Mouse (Mus musculus) forebrain, embryonic 14.5 days (tissue): Measurements from ENCODE around the gene Zfp383. TPM values are rescaled to one million over a fixed set of nuclear protein-coding genes. Genes with fewer than 3 reads are reported as not detected.
A peak's percentile ranks its signal among the peaks of the same experiment; 100 is the strongest.

Experiments
- ATAC-seq: fragments of 200-750 bp; cut with Nextera tagmentation; 2 replicates; pipeline ENCODE4 v1.8.0; 2017; ENCODE audit warnings: mild to moderate bottlenecking, moderate library complexity
- DNase-seq: peaks from one replicate; pipeline ENCODE4 v3.0.0-alpha.2; 2015; ENCODE audit warnings: low spot score
- H3K27ac ChIP-seq: fragments of 300-500 bp; sonication (generic); 2 replicates; pipeline ENCODE4 v1.5.1; 2014; ENCODE audit warnings: low read depth, mild to moderate bottlenecking, control low read depth, low read length, moderate library complexity
- H3K27me3 ChIP-seq: fragments of 300-500 bp; sonication (generic); replicated peaks from 2 replicates; pipeline ENCODE4 v1.6.1; 2014; ENCODE audit warnings: low read length, control low read depth, mixed read lengths; ENCODE audit not compliant: control insufficient read depth, insufficient read depth
- H3K36me3 ChIP-seq: fragments of 300-500 bp; sonication (generic); 2 replicates; pipeline ENCODE4 v1.6.1; 2014; ENCODE audit warnings: low read length, control low read depth; ENCODE audit not compliant: control insufficient read depth, insufficient read depth
- H3K4me1 ChIP-seq: fragments of 300-500 bp; sonication (generic); 2 replicates; pipeline ENCODE4 v1.6.1; 2014; ENCODE audit warnings: antibody characterized with exemption, low read length, control low read depth; ENCODE audit not compliant: control insufficient read depth, insufficient read depth
- H3K4me2 ChIP-seq: fragments of 300-500 bp; sonication (generic); 2 replicates; pipeline ENCODE4 v1.6.1; 2014; ENCODE audit warnings: mild to moderate bottlenecking, control low read depth, low read length
- H3K4me3 ChIP-seq: fragments of 300-500 bp; sonication (generic); 2 replicates; pipeline ENCODE4 v1.5.1; 2014; ENCODE audit warnings: low read depth, low read length, control low read depth
- H3K9ac ChIP-seq: fragments of 300-500 bp; sonication (generic); 2 replicates; pipeline ENCODE4 v1.6.1; 2014; ENCODE audit warnings: mild to moderate bottlenecking, low read length, control low read depth, moderate library complexity
- H3K9me3 ChIP-seq: fragments of 300-500 bp; sonication (generic); replicated peaks from 2 replicates; pipeline ENCODE4 v1.6.1; 2016; ENCODE audit warnings: low read length, control low read depth, mixed read lengths; ENCODE audit not compliant: control insufficient read depth
- WGBS: fragments of 180-500 bp; shearing (Covaris S2); extraction: QIAGEN DNeasy Blood & Tissue Kit; methylation state at CpG from one replicate; pipeline ENCODE4 v1.1.7; 2014; 5-methylcytosine and 5-hydroxymethylcytosine counted together
- polyA plus RNA-seq: library from polyadenylated mRNA; unstranded; fragments of >200 nt; fragmentation: Nextera tagmentation; extraction: Ambion mirVana; gene quantifications from 2 replicates; pipeline ENCODE4 v1.2.1, GENCODE M21; 2014

The Zfp383 gene
- polyA plus RNA-seq, 1 experiment from 2014 or later = 10.5 TPM

DNA sequence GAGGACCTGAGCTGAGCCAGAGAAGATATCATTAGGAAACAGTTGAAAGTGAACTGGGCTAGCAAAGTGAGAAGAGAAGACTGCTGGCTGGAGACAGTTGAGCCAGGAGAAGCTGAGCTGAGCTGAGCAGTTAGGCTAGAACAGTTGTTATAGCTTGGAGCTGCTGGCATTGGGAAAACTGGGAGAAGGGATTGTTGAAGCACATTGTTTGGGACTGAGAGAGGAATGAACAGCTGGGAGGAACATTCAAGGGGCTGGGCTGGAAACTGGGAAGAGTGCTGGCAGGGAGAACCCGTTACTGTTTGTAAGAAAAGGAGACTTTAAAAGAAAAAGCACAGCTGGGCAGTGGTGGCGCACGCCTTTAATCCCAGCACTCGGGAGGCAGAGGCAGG, 10.0 kb downstream of the Zfp383 start:
- no peak overlapping the region for H3K9ac ChIP-seq
- H3K4me1 ChIP-seq = no peaks in the 10 kb centered on the region
- H3K4me2 ChIP-seq = no peak overlapping the region
- no peaks in the 10 kb centered on the region for H3K27me3 ChIP-seq
- ATAC-seq (no peak), DNase-seq (no peak)
- H3K4me3 ChIP-seq = no peak overlapping the region
- H3K9me3 ChIP-seq = no peaks in the 10 kb centered on the region; the same call in 1 of the 2 replicates
- peaks cover 34% of the 10 kb centered on the region for H3K36me3 ChIP-seq
- no peak overlapping the region for H3K27ac ChIP-seq
- 85% methylated on average over 4 of the region's 4 CpGs for WGBS

- Histone ChIP-seq H3K36me3 (peaks cover 6% of the 10 kb centered on the region; the same call in 1 of the 2 replicates), H3K4me2 (no peak overlapping the region), H3K9me3 (no peaks in the 10 kb centered on the region), H3K27ac (no peak overlapping the region), H3K4me3 (no peak overlapping the region), H3K9ac (no peak overlapping the region), H3K4me1 (no peaks in the 10 kb centered on the region), H3K27me3 (no peaks in the 10 kb centered on the region)
- 86% methylated on average over 6 of the region's 6 CpGs for WGBS
- ATAC-seq (no peak), DNase-seq (no peak)
Measured at GRCm38 (mm10) chr7:29921439-29922093, 13.5 kb downstream of the Zfp383 start.

GRCm38 (mm10) chr7:29922780-29923179, 14.8 kb downstream of the Zfp383 start:
- Histone ChIP-seq H3K4me3 (no peak overlapping the region), H3K9me3 (no peaks in the 10 kb centered on the region), H3K36me3 (no peaks in the 10 kb centered on the region), H3K27ac (no peak overlapping the region), H3K27me3 (no peaks in the 10 kb centered on the region), H3K4me2 (no peak overlapping the region), H3K9ac (no peak overlapping the region), H3K4me1 (no peaks in the 10 kb centered on the region)
- WGBS = 84% methylated on average over 2 of the region's 2 CpGs
- no peak for DNase-seq
- ATAC-seq = no peak

GRCm38 (mm10) chr7:29938856-29939255, 30.8 kb downstream of the Zfp383 start:
- H3K4me1 ChIP-seq = no peaks in the 10 kb centered on the region
- no peak overlapping the region for H3K4me3 ChIP-seq
- H3K27ac ChIP-seq = no peak overlapping the region
- 86% methylated on average over 6 of the region's 6 CpGs for WGBS
- ATAC-seq (no peak), DNase-seq (no peak)
- H3K4me2 ChIP-seq = no peak overlapping the region
- peaks cover 62% of the 10 kb centered on the region for H3K36me3 ChIP-seq
- H3K27me3 ChIP-seq = no peaks in the 10 kb centered on the region
- no peaks in the 10 kb centered on the region for H3K9me3 ChIP-seq
- no peak overlapping the region for H3K9ac ChIP-seq

DNA sequence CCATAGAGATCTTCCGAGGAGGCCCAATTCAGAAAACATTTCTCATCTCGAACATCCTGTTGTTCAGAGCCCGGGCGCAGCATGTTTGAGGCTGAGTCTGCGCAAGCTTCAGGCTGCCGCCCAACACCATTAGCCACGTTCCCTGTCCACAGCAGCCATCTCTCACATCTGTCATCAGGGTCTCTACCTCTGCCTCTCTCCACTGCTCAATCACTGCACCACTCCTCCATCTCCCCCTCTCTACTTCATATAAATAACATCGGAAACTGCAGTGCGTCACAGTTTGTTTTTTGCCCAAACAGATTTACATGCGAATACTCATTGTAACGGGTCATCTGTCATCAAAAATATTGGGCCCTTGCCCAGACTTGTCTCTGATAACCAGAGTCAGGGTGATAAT, 33.0 kb downstream of the Zfp383 start:
- 86% methylated on average over 11 of the region's 11 CpGs for WGBS
- ATAC-seq = no peak
- H3K4me1 ChIP-seq = no peaks in the 10 kb centered on the region

DNA sequence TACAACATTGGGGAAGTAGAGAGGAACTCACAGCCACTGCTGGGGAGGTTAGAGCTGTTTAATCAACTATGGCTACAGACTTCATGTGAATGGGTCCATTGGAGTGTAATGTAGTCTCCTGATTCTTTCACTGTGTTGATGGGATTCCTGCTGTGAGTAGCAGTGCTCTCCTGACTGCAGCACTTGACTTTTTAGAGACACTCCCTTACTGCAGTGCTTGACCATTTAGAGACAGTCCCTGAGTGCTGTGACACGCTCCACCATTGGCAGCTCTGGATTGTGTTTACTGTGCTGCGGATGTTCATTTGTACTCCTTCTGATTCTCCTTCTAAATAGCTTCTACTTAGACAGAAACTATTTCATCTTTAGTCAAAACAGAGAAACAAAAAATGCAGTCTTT, 34.7 kb downstream of the Zfp383 start:
- H3K4me1 ChIP-seq = no peaks in the 10 kb centered on the region
- 32% methylated on average over 2 of the region's 2 CpGs for WGBS
- DNase-seq = no peak
- no peak overlapping the region for H3K9ac ChIP-seq
- ATAC-seq = no peak
- H3K9me3 ChIP-seq = no peaks in the 10 kb centered on the region
- no peak overlapping the region for H3K4me2 ChIP-seq
- no peaks in the 10 kb centered on the region for H3K27me3 ChIP-seq
- peaks cover 27% of the 10 kb centered on the region for H3K36me3 ChIP-seq
- no peak overlapping the region for H3K4me3 ChIP-seq
- no peak overlapping the region for H3K27ac ChIP-seq

More for the DNA sequence above, 33.0 kb downstream of the Zfp383 start:
- Histone ChIP-seq H3K4me3 (no peak overlapping the region), H3K27me3 (no peaks in the 10 kb centered on the region), H3K9ac (no peak overlapping the region), H3K27ac (no peak overlapping the region), H3K4me2 (no peak overlapping the region), H3K36me3 (peaks cover 40% of the 10 kb centered on the region), H3K9me3 (no peaks in the 10 kb centered on the region)
- peak; percentile 24 for DNase-seq

DNA sequence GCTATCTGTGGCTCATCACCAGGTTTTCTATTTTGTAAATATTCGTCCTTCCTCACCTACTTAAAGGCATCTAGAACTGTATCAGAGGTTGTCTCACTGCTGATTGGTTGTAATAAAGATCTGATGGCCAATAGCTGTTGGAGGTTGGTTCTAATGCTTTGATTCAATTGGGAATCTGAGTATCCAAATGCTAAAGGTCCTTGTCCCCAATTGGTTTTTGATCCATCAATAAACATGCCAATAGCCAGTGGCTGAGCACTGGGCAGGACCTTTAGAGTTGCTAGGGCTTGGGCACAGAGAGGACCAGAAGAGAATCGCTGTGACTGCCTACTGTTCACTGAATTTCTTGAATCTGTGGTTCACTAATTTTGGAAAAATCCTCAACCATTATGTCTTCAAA, 35.7 kb downstream of the Zfp383 start:
- WGBS = 69% methylated on average over 2 of the region's 2 CpGs
- Histone ChIP-seq H3K27me3 (no peaks in the 10 kb centered on the region), H3K36me3 (peaks cover 25% of the 10 kb centered on the region), H3K4me1 (no peaks in the 10 kb centered on the region), H3K27ac (no peak overlapping the region), H3K9ac (no peak overlapping the region), H3K4me2 (no peak overlapping the region), H3K9me3 (no peaks in the 10 kb centered on the region), H3K4me3 (no peak overlapping the region)
- ATAC-seq = no peak
- DNase-seq = no peak

GRCm38 (mm10) chr7:29944201-29944600, 36.2 kb downstream of the Zfp383 start:
- no peaks in the 10 kb centered on the region for H3K27me3 ChIP-seq
- H3K9me3 ChIP-seq = no peaks in the 10 kb centered on the region
- H3K4me1 ChIP-seq = no peaks in the 10 kb centered on the region
- H3K27ac ChIP-seq = no peak overlapping the region
- peaks cover 28% of the 10 kb centered on the region for H3K36me3 ChIP-seq
- no peak overlapping the region for H3K9ac ChIP-seq
- no peak overlapping the region for H3K4me3 ChIP-seq
- WGBS = 67% methylated on average over 2 of the region's 2 CpGs
- ATAC-seq (no peak), DNase-seq (peak; percentile 49)
- H3K4me2 ChIP-seq = no peak overlapping the region

GRCm38 (mm10) chr7:29953086-29953485, 45.1 kb downstream of the Zfp383 start:
- H3K27me3 ChIP-seq = no peaks in the 10 kb centered on the region
- peak overlapping the region; percentile 95 for H3K9ac ChIP-seq
- peak overlapping the region; percentile 58 for H3K4me2 ChIP-seq
- H3K4me1 ChIP-seq = no peaks in the 10 kb centered on the region
- peaks cover 18% of the 10 kb centered on the region for H3K36me3 ChIP-seq
- ATAC-seq (no peak), DNase-seq (no peak)
- 44% methylated on average over 10 of the region's 10 CpGs for WGBS
- H3K4me3 ChIP-seq = peak overlapping the region; percentile 70
- peak overlapping the region; percentile 95; the same call in 1 of the 2 replicates for H3K27ac ChIP-seq
- no peaks in the 10 kb centered on the region for H3K9me3 ChIP-seq
